In the genomic region with DNA sequence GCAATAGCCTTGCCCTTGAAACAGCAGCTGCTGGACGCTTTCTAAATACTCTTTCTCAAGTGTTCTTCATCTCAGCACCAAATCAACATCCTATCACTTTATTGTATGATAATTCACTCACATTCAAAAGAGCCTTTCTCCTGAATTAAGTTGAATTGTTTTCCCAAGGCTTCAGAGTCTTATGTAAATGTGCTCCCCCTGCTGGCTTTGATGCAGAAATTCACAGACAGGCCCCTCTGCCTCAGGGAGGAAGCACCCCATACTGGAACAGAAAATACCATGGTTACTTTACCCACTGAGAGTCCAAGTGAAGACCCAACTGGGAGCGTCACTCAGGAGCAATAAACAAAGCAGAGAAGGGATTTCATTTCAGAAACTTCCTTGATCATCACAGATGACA, we compare ENCODE assay signal across 8 mouse cellular contexts. TPM values are rescaled to one million over a fixed set of nuclear protein-coding genes. Genes with fewer than 3 reads are reported as not detected.
A peak's percentile ranks its signal among the peaks of the same experiment; 100 is the strongest.
DNase-seq lines count a peak whose midpoint lies in the region; ATAC-seq and TF ChIP-seq lines count a peak whose summit lies in the region.

No protein-coding gene starts in this region.

- peak; percentile 52 to 86 (median 63) for TF ChIP-seq CTCF in MEL (IDR thresholded peaks at IDR 0.05 in 2 of 3, conservative IDR thresholded peaks at IDR 0.05 in 1 of 3; ENCODE audit: control insufficient read depth in 1 of 3, insufficient read depth in 1 of 3, low read depth in 2 of 3, low read length in 3 of 3, poor library complexity in 1 of 3, severe bottlenecking in 1 of 3)
- peak; percentile 63 for TF ChIP-seq CTCF in lung, embryonic 14.5 days (IDR thresholded peaks at IDR 0.05; ENCODE audit: low read depth)

- H3K9me3 ChIP-seq in MEL (replicated peaks; ENCODE audit: insufficient read depth, low read length): no peaks in the 10 kb centered on the region
- H3K9me3 ChIP-seq in lung, embryonic 14.5 days (ENCODE audit: low read depth, low read length): no peaks in the 10 kb centered on the region

- no peak overlapping the region for H3K9ac ChIP-seq in MEL (ENCODE audit: control insufficient read depth, low read depth, low read length, poor library complexity, severe bottlenecking)
- H3K9ac ChIP-seq in lung, embryonic 14.5 days: no peak overlapping the region

- H3K79me2 ChIP-seq in MEL (ENCODE audit: control insufficient read depth, insufficient read depth, low read length, poor library complexity): no peaks in the 10 kb centered on the region

- peaks cover 0 to 4% of the 10 kb centered on the region in 2 experiments; a peak in 2 of 4 replicates for H3K4me1 ChIP-seq in MEL (ENCODE audit: control insufficient read depth in 1 of 2, insufficient read depth in 2 of 2, low read length in 2 of 2)
- H3K4me1 ChIP-seq in lung, embryonic 14.5 days (ENCODE audit: insufficient read depth): no peaks in the 10 kb centered on the region

- no peak overlapping the region for H3K27ac ChIP-seq in MEL (ENCODE audit: control insufficient read depth, low read depth, low read length)
- H3K27ac ChIP-seq in lung, embryonic 14.5 days (ENCODE audit: low read depth): no peak overlapping the region

- 51% methylated on average over 2 of the region's 2 CpGs for WGBS in lung, embryonic 14.5 days

- no peaks in the 10 kb centered on the region for H3K27me3 ChIP-seq in MEL (ENCODE audit: control insufficient read depth in 1 of 2, insufficient read depth in 2 of 2, low read length in 2 of 2)
- no peaks in the 10 kb centered on the region for H3K27me3 ChIP-seq in lung, embryonic 14.5 days (ENCODE audit: insufficient read depth, low read length)

- no peak for TF ChIP-seq EP300 in MEL (IDR thresholded peaks at IDR 0.05; ENCODE audit: low read depth in 1 of 2, low read length in 2 of 2)

- peaks cover 0 to 2% of the 10 kb centered on the region in 2 experiments; a peak in 1 of 4 replicates for H3K36me3 ChIP-seq in MEL (ENCODE audit: control insufficient read depth in 1 of 2, insufficient read depth in 2 of 2, low read length in 2 of 2)
- H3K36me3 ChIP-seq in lung, embryonic 14.5 days (ENCODE audit: insufficient read depth): peaks cover 87% of the 10 kb centered on the region

- TF ChIP-seq POLR2A in MEL (IDR thresholded peaks at IDR 0.05; ENCODE audit: control insufficient read depth in 1 of 2, insufficient read depth in 1 of 2, low read depth in 1 of 2, low read length in 2 of 2, poor library complexity in 1 of 2): no peak

- ATAC-seq in lung, embryonic 14.5 days (ENCODE audit: insufficient read depth): no peak

- DNase-seq in embryo, embryonic 10 days (ENCODE audit: low spot score): peak; percentile 56
- DNase-seq in embryo, embryonic 9.5 days (ENCODE audit: extremely low spot score): no peak
- DNase-seq in layer of hippocampus, postnatal 10 days (ENCODE audit: low spot score in 2 of 2): peak; percentile 45 to 46
- no peak for DNase-seq in layer of hippocampus, postnatal 25 days (ENCODE audit: extremely low spot score in 1 of 2, low spot score in 1 of 2)
- peak; percentile 75 for DNase-seq in MEL (ENCODE audit: low read depth, low spot score)
- peak; percentile 15 to 39 for DNase-seq in cerebellum, postnatal 36 days
- DNase-seq in lung, embryonic 14.5 days: peak; percentile 84
- peak; percentile 50 for DNase-seq in thymus, postnatal 14 days

- peak; percentile 73 for TF ChIP-seq RAD21 in MEL (IDR thresholded peaks at IDR 0.05; ENCODE audit: low read depth, low read length)

- H3K4me3 ChIP-seq in MEL (ENCODE audit: control insufficient read depth in 1 of 2, insufficient read depth in 1 of 2, low read depth in 2 of 2, low read length in 2 of 2): no peak overlapping the region
- no peak overlapping the region for H3K4me3 ChIP-seq in lung, embryonic 14.5 days (ENCODE audit: low read depth, low read length)

- no peak overlapping the region for H3K4me2 ChIP-seq in lung, embryonic 14.5 days

TF ChIP-seq in MEL, 35 proteins besides CTCF, POLR2A, EP300 and RAD21:
- TF ChIP-seq ZC3H11A (IDR thresholded peaks at IDR 0.05; ENCODE audit: low read depth, low read length) (peak; percentile 58), ELF1 (IDR thresholded peaks at IDR 0.05; ENCODE audit: low read depth, low read length) (0 out of 2 replicates have a peak, but pooled peaks have one; percentile 9), SIN3A (IDR thresholded peaks at IDR 0.05; ENCODE audit: low read length) (no peak), SMC3 (IDR thresholded peaks at IDR 0.05; ENCODE audit: low read depth, low read length) (peak; percentile 92)

RNA-seq across cellular contexts. Expression of a gene that starts 43.6 kb away (rescaled TPM):
- total RNA-seq in layer of hippocampus, postnatal 10 days (2021): 10 to 100 TPM; 37.0 to 41.5 TPM
- 10 to 100 TPM; 31.7 to 35.5 TPM for total RNA-seq in layer of hippocampus, postnatal 25 days (2021)
- total RNA-seq in MEL (2012; rRNA removed): 40.9 and 41.9 TPM in 2 replicates
- 10 to 100 TPM in 1 of 2 experiments, not detected in 1; 52.5 TPM for polyA plus RNA-seq in MEL (2012; ENCODE audit: insufficient read depth in 1 of 2, insufficient read length in 2 of 2, low read depth in 1 of 2, low replicate concordance in 2 of 2, missing spikeins in 1 of 2)
- 16.6 and 19.8 TPM in 2 replicates for polyA plus RNA-seq in lung, embryonic 14.5 days (2014; fragmentation: Nextera tagmentation; extraction: Ambion mirVana)

RNA-seq across cellular contexts. Expression of a gene that starts 43.8 kb away (rescaled TPM):
- total RNA-seq in layer of hippocampus, postnatal 10 days (2021): under 1 TPM; 0.45 to 0.64 TPM
- total RNA-seq in layer of hippocampus, postnatal 25 days (2021): under 1 TPM; 0.34 to 0.96 TPM
- total RNA-seq in MEL (2012; rRNA removed): not detected in 2 replicates
- polyA plus RNA-seq in MEL (2012; ENCODE audit: insufficient read depth in 1 of 2, insufficient read length in 2 of 2, low read depth in 1 of 2, low replicate concordance in 2 of 2, missing spikeins in 1 of 2): under 1 TPM in 1 of 2 experiments, not detected in 1; 0.03 TPM
- polyA plus RNA-seq in lung, embryonic 14.5 days (2014; fragmentation: Nextera tagmentation; extraction: Ambion mirVana): 15.3 and 16.6 TPM in 2 replicates

RNA-seq across cellular contexts. Expression of a gene that starts 51.5 kb away (rescaled TPM):
- total RNA-seq in layer of hippocampus, postnatal 10 days (2021): 1 to 10 TPM; 5.1 to 5.7 TPM
- total RNA-seq in layer of hippocampus, postnatal 25 days (2021): 1 to 10 TPM; 3.6 to 4.7 TPM
- total RNA-seq in MEL (2012; rRNA removed): 0.65 and 0.98 TPM in 2 replicates
- 1 to 10 TPM in 1 of 2 experiments, not detected in 1; 3.2 TPM for polyA plus RNA-seq in MEL (2012; ENCODE audit: insufficient read depth in 1 of 2, insufficient read length in 2 of 2, low read depth in 1 of 2, low replicate concordance in 2 of 2, missing spikeins in 1 of 2)
- polyA plus RNA-seq in lung, embryonic 14.5 days (2014; fragmentation: Nextera tagmentation; extraction: Ambion mirVana): 1.1 and 1.2 TPM in 2 replicates

Comparison
In these comparisons a context has a peak if more than half of its experiments do, and no peak if none do; other contexts are left out.
1. DNase-seq: peak in embryo, embryonic 10 days (single experiment), layer of hippocampus, postnatal 10 days (2 of 2), MEL (single experiment), cerebellum, postnatal 36 days (2 of 2), lung, embryonic 14.5 days (single experiment) and thymus, postnatal 14 days (single experiment); none in embryo, embryonic 9.5 days (single experiment) and layer of hippocampus, postnatal 25 days (0 of 2).